Mouse (Mus musculus) subcutaneous adipose tissue, adult 2 months (tissue): Measurements from ENCODE around the gene a. TPM values are rescaled to one million over a fixed set of nuclear protein-coding genes. Genes with fewer than 3 reads are reported as not detected.

Source experiments
- polyA plus RNA-seq: library from polyadenylated mRNA; depleted of rRNA; stranded (reverse); fragments of >200 nt; gene quantifications from 2 replicates; pipeline ENCODE4 v1.2.3, GENCODE M21; 2012; ENCODE audit warnings: low replicate concordance; rRNA removed

Gene a
- 4.7 TPM in 1 of 2 replicates, not detected in the other for polyA plus RNA-seq

GRCm38 (mm10) chr2:154790656-154791483, at the start of gene a, which contains the start of gene Raly:
a (plus strand) TSS chr2:154791402.
Raly (plus strand) TSS chr2:154791096.

GRCm38 (mm10) chr2:154769930-154770329, 21.3 kb upstream of the a start, which contains the start of gene Gm14214:
Gm14214 (minus strand) TSS chr2:154770030.

GRCm38 (mm10) chr2:154892201-154893044, 101.2 kb downstream of the a start, which contains the start of gene Eif2s2:
Eif2s2 (minus strand) TSS chr2:154892935.

GRCm38 (mm10) chr2:155018251-155018755, 227.1 kb downstream of the a start, which contains the start of gene Gm14226:
Gm14226 (plus strand) TSS chr2:155018266.

GRCm38 (mm10) chr2:155073978-155074765, 283.0 kb downstream of the a start, which contains the start of gene Ahcy:
Ahcy (minus strand) TSS chr2:155074497.

Other genes starting within 250 kb of the a start
- 0.77 and 1.5 TPM in 2 replicates for gene 1700003F12Rik, start 244.3 kb upstream of the a start, polyA plus RNA-seq
- not detected in 2 replicates for gene Actl10, start 239.6 kb upstream of the a start, polyA plus RNA-seq
- gene Necab3, start 232.5 kb upstream of the a start, polyA plus RNA-seq, result 1.6 and 8.0 TPM in 2 replicates
- gene E2f1, start 221.5 kb upstream of the a start, polyA plus RNA-seq, result 13.4 and 15.1 TPM in 2 replicates
- 60.5 and 151 TPM in 2 replicates for gene Pxmp4, start 187.7 kb upstream of the a start, polyA plus RNA-seq
- 4.0 and 6.1 TPM in 2 replicates for gene Zfp341, start 178.1 kb upstream of the a start, polyA plus RNA-seq
- gene 4930519P11Rik, start 178.0 kb upstream of the a start, polyA plus RNA-seq, result 0.57 and 0.87 TPM in 2 replicates
- 118 and 161 TPM in 2 replicates for gene Chmp4b, start 139.7 kb upstream of the a start, polyA plus RNA-seq
- not detected in 2 replicates for gene Gm14214, start 21.4 kb upstream of the a start, polyA plus RNA-seq
- gene Raly, start 306 bp upstream of the a start, polyA plus RNA-seq, result 155 and 533 TPM in 2 replicates
- 13.0 and 15.8 TPM in 2 replicates for gene Eif2s2, start 101.5 kb downstream of the a start, polyA plus RNA-seq
- gene Gm14226, start 226.9 kb downstream of the a start, polyA plus RNA-seq, result 0.23 and 1.9 TPM in 2 replicates